In the genomic region with DNA sequence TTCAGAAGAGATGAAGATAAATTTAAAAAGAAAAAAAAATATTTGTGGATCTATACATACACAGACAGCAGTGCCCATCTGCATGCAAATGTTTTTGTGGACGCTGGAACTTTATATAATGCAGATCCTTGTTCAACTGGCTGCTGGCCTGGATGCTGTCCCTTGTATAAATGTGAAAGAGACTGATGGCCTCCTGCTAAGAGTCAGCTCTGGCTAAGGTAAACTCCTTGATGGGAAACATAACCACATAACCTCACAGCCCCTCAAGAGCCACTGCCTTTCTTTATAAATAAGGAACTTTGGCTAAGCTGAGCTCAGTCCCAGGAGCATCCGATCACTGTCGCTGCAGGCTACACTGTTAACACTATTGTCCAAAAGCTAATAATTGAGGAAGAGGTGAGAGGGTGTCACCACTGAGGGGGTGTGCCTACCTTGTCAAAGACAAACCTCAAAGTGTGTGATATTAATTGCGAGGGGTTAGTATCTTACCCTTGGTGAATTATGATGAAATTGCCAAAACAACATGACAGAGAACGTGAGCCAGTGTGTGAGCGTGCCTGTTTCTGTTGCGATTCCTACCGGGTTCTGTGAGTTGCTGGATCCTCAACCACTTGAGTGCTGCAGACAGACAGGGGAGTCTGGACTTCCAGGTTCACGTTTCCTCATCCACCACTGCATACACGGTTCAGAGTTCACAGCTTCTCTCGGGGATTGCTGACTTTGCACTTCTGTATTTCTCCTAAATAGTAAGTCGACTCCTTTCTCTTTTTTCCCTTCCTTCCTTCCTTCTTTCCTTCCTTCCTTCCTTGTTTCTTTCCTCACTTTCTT, we compare ENCODE assay signal across 22 mouse cellular contexts.
DNase-seq lines count a peak whose midpoint lies in the region; ATAC-seq lines count a peak whose summit lies in the region.
"Had no signal": no experiment of that assay in that cellular context is flagged by ENCODE, and none has a peak within 500 bp of the region (broad histone marks: within the 10 kb centered on the region; RNA-seq: fewer than 3 reads in every experiment).

No protein-coding gene starts in this region.

- H3K4me2 ChIP-seq in intestine, embryonic 16.5 days (ENCODE audit: low read depth, low read length): no peak overlapping the region
- no peak overlapping the region for H3K4me2 ChIP-seq in stomach, embryonic 14.5 days (replicated peaks; ENCODE audit: low read depth, low read length)
- no peak overlapping the region for H3K4me2 ChIP-seq in hindbrain, embryonic 16.5 days (ENCODE audit: low read length)
- H3K4me2 ChIP-seq: embryonic facial prominence, embryonic 13.5 days; forebrain, embryonic 13.5 days; hindbrain, embryonic 12.5 days had no signal

- peak; percentile 73 for ATAC-seq in intestine, embryonic 16.5 days
- peak; percentile 57; the same call in 1 of the 2 replicates for ATAC-seq in stomach, embryonic 14.5 days (ENCODE audit: insufficient number of reproducible peaks, insufficient read depth, low FRiP score, low read depth)
- ATAC-seq in hindbrain, embryonic 16.5 days: no peak
- ATAC-seq: activated CD4-positive, CD25-positive, alpha-beta regulatory T cell, adult 4 months; CD4-positive, CD25-positive, alpha-beta regulatory T cell, adult 4 months; forebrain, embryonic 13.5 days; forebrain, postnatal 0 days; hindbrain, postnatal 0 days; Patski had no signal

- 34% methylated on average over 12 of the region's 12 CpGs for WGBS in intestine, embryonic 16.5 days
- WGBS in stomach, embryonic 14.5 days: 19% methylated on average over 12 of the region's 12 CpGs
- 56% methylated on average over 12 of the region's 12 CpGs for whole genome bisulfite sequencing in hindbrain, embryonic 16.5 days

- H3K27ac ChIP-seq in intestine, embryonic 16.5 days (ENCODE audit: low read length): peak overlapping the region; percentile 62; the same call in 1 of the 2 replicates
- peak overlapping the region; percentile 72 for H3K27ac ChIP-seq in stomach, embryonic 14.5 days (ENCODE audit: low read length)
- no peak overlapping the region for H3K27ac ChIP-seq in hindbrain, embryonic 16.5 days (ENCODE audit: low read depth, low read length)
- H3K27ac ChIP-seq: embryonic facial prominence, embryonic 13.5 days; forebrain, embryonic 13.5 days; hindbrain, embryonic 12.5 days; hindbrain, postnatal 0 days had no signal

- H3K9me3 ChIP-seq in intestine, embryonic 16.5 days (ENCODE audit: control insufficient read depth, low read length): no peaks in the 10 kb centered on the region
- H3K9me3 ChIP-seq in stomach, embryonic 14.5 days (ENCODE audit: control insufficient read depth, low read depth, low read length): no peaks in the 10 kb centered on the region
- H3K9me3 ChIP-seq in hindbrain, embryonic 16.5 days (ENCODE audit: control insufficient read depth, low read length): no peaks in the 10 kb centered on the region
- H3K9me3 ChIP-seq: embryonic facial prominence, embryonic 13.5 days; forebrain, embryonic 13.5 days; hindbrain, embryonic 12.5 days had no signal

- no peak overlapping the region for H3K9ac ChIP-seq in intestine, embryonic 16.5 days (ENCODE audit: low read depth, low read length)
- no peak overlapping the region for H3K9ac ChIP-seq in stomach, embryonic 14.5 days (replicated peaks; ENCODE audit: low read depth, low read length)
- H3K9ac ChIP-seq in hindbrain, embryonic 16.5 days (ENCODE audit: low read depth, low read length): no peak overlapping the region
- H3K9ac ChIP-seq: embryonic facial prominence, embryonic 13.5 days; forebrain, embryonic 13.5 days; forebrain, postnatal 0 days; hindbrain, embryonic 12.5 days had no signal

- no peaks in the 10 kb centered on the region for H3K36me3 ChIP-seq in intestine, embryonic 16.5 days (ENCODE audit: control insufficient read depth, insufficient read depth, low read length)
- no peaks in the 10 kb centered on the region for H3K36me3 ChIP-seq in stomach, embryonic 14.5 days (ENCODE audit: control insufficient read depth, insufficient read depth, low read length)
- no peaks in the 10 kb centered on the region for H3K36me3 ChIP-seq in hindbrain, embryonic 16.5 days (ENCODE audit: control insufficient read depth, insufficient read depth, low read length)
- H3K36me3 ChIP-seq: embryonic facial prominence, embryonic 13.5 days; hindbrain, embryonic 12.5 days had no signal

- peak; percentile 37 for DNase-seq in embryo, embryonic 10 days (ENCODE audit: low spot score)
- DNase-seq in embryo, embryonic 10.5 days (ENCODE audit: low spot score): no peak
- no peak for DNase-seq in urinary bladder, postnatal 4 days (ENCODE audit: low spot score in 2 of 2)
- no peak for DNase-seq in right cerebral cortex, adult 2 months (ENCODE audit: low spot score in 2 of 2)
- DNase-seq: adrenal gland, postnatal 14 days; B cell, adult 2 months; cerebellum, adult 18-20 months; cerebellum, postnatal 14 days; forebrain, postnatal 0 days; gastrocnemius, postnatal 14 days; heart, postnatal 10 days; heart, postnatal 4 days had no signal

- H3K4me3 ChIP-seq in intestine, embryonic 16.5 days (ENCODE audit: low read length): no peak overlapping the region
- H3K4me3 ChIP-seq in stomach, embryonic 14.5 days (ENCODE audit: low read depth, low read length): no peak overlapping the region
- no peak overlapping the region for H3K4me3 ChIP-seq in hindbrain, embryonic 16.5 days (ENCODE audit: low read length)
- H3K4me3 ChIP-seq: embryonic facial prominence, embryonic 13.5 days; forebrain, embryonic 13.5 days; hindbrain, embryonic 12.5 days had no signal

- H3K27me3 ChIP-seq in intestine, embryonic 16.5 days (replicated peaks; ENCODE audit: control insufficient read depth, insufficient read depth, low read length): no peaks in the 10 kb centered on the region
- no peaks in the 10 kb centered on the region for H3K27me3 ChIP-seq in stomach, embryonic 14.5 days (ENCODE audit: control insufficient read depth, insufficient read depth, low read length)
- no peaks in the 10 kb centered on the region for H3K27me3 ChIP-seq in hindbrain, embryonic 16.5 days (replicated peaks; ENCODE audit: control insufficient read depth, insufficient read depth, low read length)
- H3K27me3 ChIP-seq: embryonic facial prominence, embryonic 13.5 days; Patski had no signal

- H3K4me1 ChIP-seq in intestine, embryonic 16.5 days (ENCODE audit: control insufficient read depth, insufficient read depth, low read length): peaks cover 14% of the 10 kb centered on the region; the same call in 1 of the 2 replicates
- peaks cover 45% of the 10 kb centered on the region; the same call in 1 of the 2 replicates for H3K4me1 ChIP-seq in stomach, embryonic 14.5 days (ENCODE audit: control insufficient read depth, insufficient read depth, low read length)
- H3K4me1 ChIP-seq in hindbrain, embryonic 16.5 days (ENCODE audit: control insufficient read depth, insufficient read depth, low read depth, low read length): no peaks in the 10 kb centered on the region; the same call in 1 of the 2 replicates
- H3K4me1 ChIP-seq: forebrain, embryonic 13.5 days had no signal
